ENCODE assay signal across 9 mouse cellular contexts in genomic region chr1:172549717-172550116, GRCm38 (mm10). TPM values are rescaled to one million over a fixed set of nuclear protein-coding genes. Genes with fewer than 3 reads are reported as not detected.
DNase-seq lines count a peak whose midpoint lies in the region; ATAC-seq and TF ChIP-seq lines count a peak whose summit lies in the region.
"Had no signal": no experiment of that assay in that cellular context is flagged by ENCODE, and none has a peak within 500 bp of the region (broad histone marks: within the 10 kb centered on the region; RNA-seq: fewer than 3 reads in every experiment).

No protein-coding gene starts in this region.

- H3K9ac ChIP-seq in heart, postnatal 0 days (replicated peaks; ENCODE audit: low read depth, low read length): no peak overlapping the region
- H3K9ac ChIP-seq in hindbrain, postnatal 0 days (replicated peaks; ENCODE audit: low read length): peak overlapping the region; percentile 44; the same call in 1 of the 2 replicates
- H3K9ac ChIP-seq in midbrain, embryonic 12.5 days (replicated peaks): 0 out of 2 replicates have a peak overlapping the region, but pooled peaks have one; percentile 46

- H3K27ac ChIP-seq in heart, postnatal 0 days (ENCODE audit: low read depth): no peak overlapping the region
- no peak overlapping the region for H3K27ac ChIP-seq in brown adipose tissue, adult 24 weeks (replicated peaks; ENCODE audit: low read depth, low read length)
- H3K27ac ChIP-seq in hindbrain, postnatal 0 days: no peak overlapping the region
- no peak overlapping the region for H3K27ac ChIP-seq in midbrain, embryonic 12.5 days (replicated peaks)

- peaks cover 15% of the 10 kb centered on the region for H3K4me1 ChIP-seq in heart, postnatal 0 days (ENCODE audit: control insufficient read depth, insufficient read depth)
- H3K4me1 ChIP-seq in brown adipose tissue, adult 24 weeks (ENCODE audit: control insufficient read depth, insufficient read depth, insufficient read length, low read length): peaks cover 16% of the 10 kb centered on the region
- H3K4me1 ChIP-seq in hindbrain, postnatal 0 days (ENCODE audit: insufficient read depth, low read length): peaks cover 9% of the 10 kb centered on the region; the same call in 1 of the 2 replicates
- H3K4me1 ChIP-seq in midbrain, embryonic 12.5 days: peaks cover 27% of the 10 kb centered on the region

- 12% methylated on average over 8 of the region's 8 CpGs for WGBS in heart, postnatal 0 days
- WGBS in hindbrain, postnatal 0 days: 9% methylated on average over 8 of the region's 8 CpGs
- 2% methylated on average over 8 of the region's 8 CpGs for WGBS in midbrain, embryonic 12.5 days

- peak overlapping the region; percentile 63 for H3K4me2 ChIP-seq in heart, postnatal 0 days (ENCODE audit: low read depth, low read length)
- peak overlapping the region; percentile 66 for H3K4me2 ChIP-seq in hindbrain, postnatal 0 days (ENCODE audit: low read depth, low read length)
- peak overlapping the region; percentile 66 for H3K4me2 ChIP-seq in midbrain, embryonic 12.5 days (replicated peaks)

- no peaks in the 10 kb centered on the region for H3K36me3 ChIP-seq in heart, postnatal 0 days (replicated peaks; ENCODE audit: control insufficient read depth, insufficient read depth, low read length)
- no peaks in the 10 kb centered on the region for H3K36me3 ChIP-seq in hindbrain, postnatal 0 days (ENCODE audit: insufficient read depth, low read length)
- H3K36me3 ChIP-seq in midbrain, embryonic 12.5 days: no peaks in the 10 kb centered on the region
- H3K36me3 ChIP-seq: G1E had no signal

- no peak for DNase-seq in heart, postnatal 0 days (ENCODE audit: low spot score)
- DNase-seq in heart, postnatal 25 days (ENCODE audit: low spot score): no peak
- no peak for DNase-seq in hindbrain, postnatal 0 days (ENCODE audit: low spot score)
- DNase-seq in right cerebral cortex, adult 2 months (ENCODE audit: low spot score in 2 of 2): no peak
- no peak for DNase-seq in testis, postnatal 10 days (ENCODE audit: low spot score)
- DNase-seq in kidney, adult 9 months: no peak

- no peak for TF ChIP-seq CTCF in heart, postnatal 0 days (IDR thresholded peaks at IDR 0.05; ENCODE audit: low read depth)
- no peak for TF ChIP-seq CTCF in hindbrain, postnatal 0 days (IDR thresholded peaks at IDR 0.05; ENCODE audit: low read depth)

- no peak for ATAC-seq in heart, postnatal 0 days (ENCODE audit: insufficient read depth, low read depth)
- no peak for ATAC-seq in hindbrain, postnatal 0 days
- no peak for ATAC-seq in midbrain, embryonic 12.5 days (ENCODE audit: low FRiP score, low read depth)

- intact Hi-C loops in heart, postnatal 25 days (cut with DNase I): loop anchor here (2.0 kb wide), 1 partner anchor 17 kb away; no protein-coding TSS in a partner anchor

- H3K9me3 ChIP-seq in heart, postnatal 0 days (replicated peaks; ENCODE audit: control insufficient read depth, low read length): no peaks in the 10 kb centered on the region
- no peaks in the 10 kb centered on the region for H3K9me3 ChIP-seq in hindbrain, postnatal 0 days (ENCODE audit: low read length)
- H3K9me3 ChIP-seq in midbrain, embryonic 12.5 days: no peaks in the 10 kb centered on the region

- H3K4me3 ChIP-seq in heart, postnatal 0 days (ENCODE audit: low read depth, low read length): peak overlapping the region; percentile 34
- peak overlapping the region; percentile 50 for H3K4me3 ChIP-seq in brown adipose tissue, adult 24 weeks (ENCODE audit: insufficient read depth, low read depth, low read length)
- H3K4me3 ChIP-seq in hindbrain, postnatal 0 days (ENCODE audit: low read length): peak overlapping the region; percentile 36
- peak overlapping the region; percentile 43 for H3K4me3 ChIP-seq in midbrain, embryonic 12.5 days

- H3K27me3 ChIP-seq in heart, postnatal 0 days (ENCODE audit: control insufficient read depth, insufficient read depth, low read length): 0 out of 2 replicates have a peak, but pooled peaks cover 3% of the 10 kb centered on the region
- H3K27me3 ChIP-seq in hindbrain, postnatal 0 days (ENCODE audit: insufficient read depth, low read length): no peaks in the 10 kb centered on the region
- H3K27me3 ChIP-seq in midbrain, embryonic 12.5 days: peaks cover 32% of the 10 kb centered on the region

- TF ChIP-seq EP300 in heart, postnatal 0 days (IDR thresholded peaks at IDR 0.05; ENCODE audit: low read depth): no peak

RNA-seq across cellular contexts. Expression of gene Vsig8, which starts 6.0 kb away (rescaled TPM):
- total RNA-seq in heart, postnatal 0 days (2014; rRNA removed; ENCODE audit: low replicate concordance): not detected in 2 replicates
- polyA plus RNA-seq in heart, postnatal 0 days (2015; fragmentation: Nextera tagmentation; extraction: Ambion mirVana): 0.12 and 0.19 TPM in 2 replicates
- not detected for total RNA-seq in heart, postnatal 25 days (2021)
- not detected in 2 replicates for polyA plus RNA-seq in brown adipose tissue, adult 24 weeks (2012; ENCODE audit: insufficient read depth, insufficient read length, missing spikeins)
- total RNA-seq in hindbrain, postnatal 0 days (2014; rRNA removed): 1.9 and 2.9 TPM in 2 replicates
- polyA plus RNA-seq in hindbrain, postnatal 0 days (2015; fragmentation: Nextera tagmentation; extraction: Ambion mirVana): 1.9 and 2.0 TPM in 2 replicates
- polyA plus RNA-seq in midbrain, embryonic 12.5 days (2016; fragmentation: Nextera tagmentation; extraction: Ambion mirVana): 0.15 TPM in 1 of 2 replicates, not detected in the other
- total RNA-seq: G1E had no signal
- polyA plus RNA-seq: G1E had no signal

RNA-seq across cellular contexts. Expression of gene Cfap45, which starts 29.1 kb away (rescaled TPM):
- 3.6 and 6.6 TPM in 2 replicates for total RNA-seq in heart, postnatal 0 days (2014; rRNA removed; ENCODE audit: low replicate concordance)
- polyA plus RNA-seq in heart, postnatal 0 days (2015; fragmentation: Nextera tagmentation; extraction: Ambion mirVana): 2.3 and 2.6 TPM in 2 replicates
- total RNA-seq in heart, postnatal 25 days (2021): under 1 TPM; 0.34 to 0.39 TPM
- polyA plus RNA-seq in brown adipose tissue, adult 24 weeks (2012; ENCODE audit: insufficient read depth, insufficient read length, missing spikeins): not detected in 2 replicates
- 1.0 and 1.2 TPM in 2 replicates for total RNA-seq in hindbrain, postnatal 0 days (2014; rRNA removed)
- polyA plus RNA-seq in hindbrain, postnatal 0 days (2015; fragmentation: Nextera tagmentation; extraction: Ambion mirVana): 3.7 and 4.5 TPM in 2 replicates
- 1.2 TPM in 2 replicates for polyA plus RNA-seq in midbrain, embryonic 12.5 days (2016; fragmentation: Nextera tagmentation; extraction: Ambion mirVana)
- polyA plus RNA-seq: G1E had no signal

RNA-seq across cellular contexts. Expression of gene Slamf8, which starts 40.7 kb away (rescaled TPM):
- 0.46 TPM in 1 of 2 replicates, not detected in the other for total RNA-seq in heart, postnatal 0 days (2014; rRNA removed; ENCODE audit: low replicate concordance)
- not detected in 2 replicates for polyA plus RNA-seq in heart, postnatal 0 days (2015; fragmentation: Nextera tagmentation; extraction: Ambion mirVana)
- under 1 TPM in 1 of 2 experiments, not detected in 1; 0.25 TPM for total RNA-seq in heart, postnatal 25 days (2021)
- 1.4 TPM in 1 of 2 replicates, not detected in the other for polyA plus RNA-seq in brown adipose tissue, adult 24 weeks (2012; ENCODE audit: insufficient read depth, insufficient read length, missing spikeins)
- total RNA-seq in hindbrain, postnatal 0 days (2014; rRNA removed): 0.11 TPM in 1 of 2 replicates, not detected in the other
- polyA plus RNA-seq in hindbrain, postnatal 0 days (2015; fragmentation: Nextera tagmentation; extraction: Ambion mirVana): 0.14 TPM in 1 of 2 replicates, not detected in the other
- polyA plus RNA-seq in midbrain, embryonic 12.5 days (2016; fragmentation: Nextera tagmentation; extraction: Ambion mirVana): not detected in 2 replicates
- polyA plus RNA-seq: G1E had no signal

RNA-seq across cellular contexts. Expression of gene Tagln2, which starts 49.9 kb away (rescaled TPM):
- total RNA-seq in heart, postnatal 0 days (2014; rRNA removed; ENCODE audit: low replicate concordance): 235 and 276 TPM in 2 replicates
- polyA plus RNA-seq in heart, postnatal 0 days (2015; fragmentation: Nextera tagmentation; extraction: Ambion mirVana): 203 and 209 TPM in 2 replicates
- 10 to 100 TPM; 75.4 to 87.9 TPM for total RNA-seq in heart, postnatal 25 days (2021)
- polyA plus RNA-seq in brown adipose tissue, adult 24 weeks (2012; ENCODE audit: insufficient read depth, insufficient read length, missing spikeins): 26.2 and 29.3 TPM in 2 replicates
- total RNA-seq in hindbrain, postnatal 0 days (2014; rRNA removed): 45.1 and 70.2 TPM in 2 replicates
- polyA plus RNA-seq in hindbrain, postnatal 0 days (2015; fragmentation: Nextera tagmentation; extraction: Ambion mirVana): 59.2 and 61.6 TPM in 2 replicates
- 37.0 and 45.9 TPM in 2 replicates for polyA plus RNA-seq in midbrain, embryonic 12.5 days (2016; fragmentation: Nextera tagmentation; extraction: Ambion mirVana)

RNA-seq across cellular contexts. Expression of gene Fcrl6, which starts 52.6 kb away (rescaled TPM):
- total RNA-seq in heart, postnatal 0 days (2014; rRNA removed; ENCODE audit: low replicate concordance): not detected in 2 replicates
- not detected in 2 replicates for polyA plus RNA-seq in heart, postnatal 0 days (2015; fragmentation: Nextera tagmentation; extraction: Ambion mirVana)
- not detected for total RNA-seq in heart, postnatal 25 days (2021)
- not detected in 2 replicates for polyA plus RNA-seq in brown adipose tissue, adult 24 weeks (2012; ENCODE audit: insufficient read depth, insufficient read length, missing spikeins)
- 0.18 TPM in 1 of 2 replicates, not detected in the other for total RNA-seq in hindbrain, postnatal 0 days (2014; rRNA removed)
- not detected in 2 replicates for polyA plus RNA-seq in hindbrain, postnatal 0 days (2015; fragmentation: Nextera tagmentation; extraction: Ambion mirVana)
- 0.31 TPM in 1 of 2 replicates, not detected in the other for polyA plus RNA-seq in midbrain, embryonic 12.5 days (2016; fragmentation: Nextera tagmentation; extraction: Ambion mirVana)
- total RNA-seq: G1E had no signal
- polyA plus RNA-seq: G1E had no signal
